Mouse (Mus musculus) WW6 (cell line): ENCODE measurements around the gene Nmnat2.
"Not testable (repeated sequence)": the region's sequence is repeated elsewhere in the genome, so short reads cannot be mapped to it uniquely, and the experiment has no call there.

Experiments used
- DNase-seq: peaks from one replicate; pipeline ENCODE4 v3.0.0-alpha.2; 2013; ENCODE audit warnings: low read depth, low spot score

Gene Nmnat2

DNA sequence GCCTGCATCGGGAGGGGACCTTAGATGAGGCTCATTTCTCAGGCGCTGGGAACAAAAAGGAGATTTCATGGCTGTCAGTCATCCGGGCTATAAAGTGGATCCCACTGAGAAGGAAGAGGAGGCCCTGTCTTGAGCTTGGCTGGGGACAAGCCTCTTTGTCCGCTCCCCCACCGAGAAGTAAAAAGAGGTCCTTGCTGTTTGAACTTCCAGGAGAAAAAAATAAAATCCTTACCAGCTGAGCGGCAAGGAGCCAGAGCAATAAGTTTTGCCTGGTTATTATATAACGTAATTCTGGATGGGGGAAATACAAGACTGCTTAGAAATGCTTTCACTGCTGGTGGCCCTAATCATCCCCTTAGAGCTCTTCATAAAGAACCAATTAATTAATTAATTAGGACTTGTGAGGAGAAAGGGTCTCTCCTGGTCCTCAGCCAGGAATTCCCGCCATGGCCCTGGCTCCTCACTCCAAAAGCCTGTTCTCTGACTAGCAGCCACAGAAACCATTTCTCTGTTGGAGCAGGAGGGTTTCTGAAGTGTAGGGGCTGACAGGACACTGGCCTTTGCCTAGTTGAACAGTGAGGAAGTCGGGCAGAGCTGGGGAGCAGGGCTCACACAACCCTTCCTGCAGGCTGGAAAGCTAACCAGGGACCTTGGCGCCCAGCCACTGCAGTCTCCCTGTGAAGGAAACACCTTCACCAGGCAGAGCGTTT, 99.5 kb downstream of the Nmnat2 start:
- DNase-seq: no peak

DNA sequence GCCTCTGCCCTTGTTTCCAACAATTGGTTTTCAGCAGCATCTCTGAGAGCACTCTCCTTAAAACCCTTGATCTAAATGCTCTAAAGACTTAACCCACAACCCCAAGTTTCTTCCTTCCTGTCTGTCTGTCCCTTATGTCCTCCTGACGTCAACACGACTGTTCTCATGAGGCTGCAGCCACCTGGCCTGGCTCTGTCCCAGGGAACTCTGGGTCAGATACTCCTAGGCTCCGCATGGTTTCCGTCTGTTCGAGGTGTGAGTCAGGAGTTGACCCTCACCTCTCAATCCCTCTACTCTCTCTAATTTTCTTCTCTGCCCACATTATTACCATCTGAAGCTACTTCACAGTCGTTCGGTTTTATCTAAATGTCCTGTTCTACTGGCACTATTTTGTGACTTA, 103.5 kb downstream of the Nmnat2 start:
- DNase-seq: no peak

DNA sequence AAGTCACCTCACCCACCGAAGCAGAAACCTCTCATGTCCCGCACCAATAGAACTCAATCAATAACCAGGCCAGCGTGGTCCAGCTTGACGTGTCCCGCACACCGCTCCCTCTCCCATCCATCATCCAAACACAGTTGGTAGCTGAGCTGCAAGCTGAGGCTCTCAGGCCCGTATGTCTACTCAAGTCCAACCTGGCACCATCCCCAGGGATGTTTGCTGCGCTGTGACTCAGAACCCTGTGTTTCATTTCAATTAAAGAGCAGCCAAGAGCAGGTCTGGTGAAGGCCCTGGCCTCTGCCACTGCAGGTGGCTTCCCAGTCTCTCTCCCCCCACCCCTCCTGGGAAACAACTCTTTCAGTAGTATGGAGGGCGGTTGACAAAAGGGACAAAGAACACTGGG, 104.8 kb downstream of the Nmnat2 start:
- no peak for DNase-seq

DNA sequence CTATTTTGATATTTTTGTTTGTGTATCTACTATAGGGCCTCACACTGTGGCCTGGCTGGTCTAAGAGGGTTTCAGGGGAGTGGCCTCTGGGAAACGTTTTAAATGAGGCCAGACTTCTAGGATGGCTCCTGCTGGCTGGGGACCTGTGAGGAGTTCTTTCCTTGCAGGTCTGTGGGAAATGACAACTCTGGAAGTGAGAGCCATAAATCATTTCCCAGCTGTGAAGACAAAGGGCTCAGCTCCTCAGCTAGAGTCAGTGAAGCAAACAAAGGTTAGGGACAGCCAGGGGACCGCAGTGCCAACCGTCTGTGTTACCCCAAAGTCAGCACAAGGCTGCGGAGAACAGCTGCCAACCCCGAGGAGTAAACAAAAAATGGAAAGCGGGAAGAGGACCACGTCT, 107.8 kb downstream of the Nmnat2 start:
- DNase-seq: no peak

DNA sequence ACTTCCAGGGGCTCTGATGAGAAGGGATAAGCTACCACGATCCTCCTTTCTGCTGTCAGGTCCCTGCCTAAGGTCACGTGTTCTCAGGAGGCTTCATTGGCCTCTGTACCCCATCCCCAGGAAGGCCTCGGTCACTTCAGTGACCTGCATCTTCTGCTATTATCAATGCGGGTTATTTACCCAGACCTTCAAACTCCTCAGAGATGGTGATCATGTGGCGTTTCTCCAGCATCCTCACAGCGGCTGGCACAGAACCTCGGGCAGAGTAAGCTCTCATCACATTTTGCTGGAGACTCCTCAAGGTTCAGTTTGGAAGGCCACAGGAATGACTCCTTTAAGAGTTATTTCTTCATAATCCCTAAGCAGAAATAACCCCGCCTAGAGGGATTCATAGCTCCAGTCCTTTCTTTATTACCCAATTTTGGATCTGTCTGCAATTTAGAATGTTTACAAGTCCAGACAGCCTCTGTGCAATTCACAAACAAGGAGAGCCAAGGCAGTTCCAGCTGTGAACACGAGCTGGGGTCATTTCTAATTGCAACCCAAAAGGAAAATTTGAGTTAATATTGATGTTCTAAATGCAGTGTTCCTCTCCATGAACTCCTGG, 110.1 kb downstream of the Nmnat2 start:
- DNase-seq: no peak

DNA sequence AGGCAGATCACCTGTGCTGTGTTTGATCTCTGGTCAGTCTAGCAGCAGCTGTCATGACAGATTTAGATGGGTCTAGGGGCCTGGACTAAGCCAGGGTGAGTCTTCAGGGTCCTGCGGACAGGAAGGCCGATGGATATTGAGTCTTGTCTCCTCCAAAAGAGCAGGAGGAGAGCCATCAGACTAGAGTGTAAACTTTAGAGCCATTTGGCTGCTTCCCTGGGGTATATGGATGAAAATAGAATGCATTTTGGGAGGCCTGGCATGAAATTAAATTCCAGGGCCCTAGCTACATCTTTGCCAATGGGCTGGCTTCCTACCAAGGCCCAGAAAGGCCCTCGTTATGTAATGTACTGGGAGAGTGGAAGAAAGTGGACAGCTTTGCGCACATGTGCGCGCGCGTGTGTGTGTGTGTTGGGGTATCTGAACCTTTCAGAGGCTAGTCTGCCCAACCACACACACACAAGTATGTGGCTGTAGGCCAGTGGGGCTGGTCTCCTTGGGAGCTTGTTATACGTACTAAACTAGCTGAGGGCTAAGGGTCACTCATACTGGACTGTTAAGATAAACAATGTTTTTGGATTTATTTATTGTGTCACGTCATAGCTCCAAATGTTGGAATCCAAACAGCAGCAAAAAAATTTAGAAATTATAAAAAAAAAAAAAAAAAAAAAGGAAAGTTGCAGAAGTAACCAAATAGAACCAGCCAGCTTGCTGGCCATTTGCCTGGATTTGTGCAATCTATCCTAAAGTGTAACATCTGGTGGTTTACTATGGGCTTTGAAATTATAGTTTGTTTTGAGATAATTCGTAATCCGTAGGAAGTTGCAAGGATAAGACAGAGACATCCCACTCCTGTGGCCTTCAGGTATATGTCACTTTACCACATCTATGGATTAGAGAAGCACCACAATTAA, 110.9 kb downstream of the Nmnat2 start:
- DNase-seq: no peak

DNA sequence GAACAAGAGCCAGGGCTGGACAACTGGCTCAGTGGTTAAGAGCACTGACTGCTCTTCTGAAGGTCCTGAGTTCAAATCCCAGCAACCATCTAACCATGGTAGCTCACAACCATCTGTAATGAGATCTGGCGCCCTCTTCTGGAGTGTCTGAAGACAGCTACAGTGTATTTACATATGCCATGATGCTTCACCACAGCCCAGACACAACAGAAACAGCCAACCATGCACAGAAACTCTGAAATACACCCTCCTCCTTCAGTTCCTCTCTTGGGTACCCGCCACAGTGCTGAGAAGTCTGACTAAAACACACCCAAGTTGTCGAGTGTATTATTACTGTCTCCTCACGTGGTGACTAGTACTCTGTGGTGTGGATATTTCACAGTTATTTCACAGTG, 111.6 kb downstream of the Nmnat2 start:
- DNase-seq: no peak

DNA sequence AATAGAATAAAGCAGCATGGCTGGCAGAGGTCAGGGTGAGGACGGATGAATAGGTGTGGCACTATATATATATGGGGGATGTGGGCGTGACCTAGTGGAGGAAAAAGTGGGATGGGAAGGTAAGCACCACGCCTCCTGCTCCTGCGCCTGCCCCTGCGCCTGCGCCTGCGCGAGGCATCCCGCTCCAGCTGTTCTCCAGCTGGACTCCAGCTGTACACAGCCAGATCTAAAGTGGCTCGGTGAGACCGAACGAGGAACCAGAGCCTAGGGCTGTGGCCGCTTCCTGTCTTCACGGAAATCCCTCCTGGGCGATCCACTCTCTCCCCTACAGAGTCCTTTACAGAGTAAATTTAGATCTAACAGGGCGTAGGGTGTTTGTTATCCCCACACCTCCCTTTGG, 116.8 kb downstream of the Nmnat2 start:
- no peak for DNase-seq

DNA sequence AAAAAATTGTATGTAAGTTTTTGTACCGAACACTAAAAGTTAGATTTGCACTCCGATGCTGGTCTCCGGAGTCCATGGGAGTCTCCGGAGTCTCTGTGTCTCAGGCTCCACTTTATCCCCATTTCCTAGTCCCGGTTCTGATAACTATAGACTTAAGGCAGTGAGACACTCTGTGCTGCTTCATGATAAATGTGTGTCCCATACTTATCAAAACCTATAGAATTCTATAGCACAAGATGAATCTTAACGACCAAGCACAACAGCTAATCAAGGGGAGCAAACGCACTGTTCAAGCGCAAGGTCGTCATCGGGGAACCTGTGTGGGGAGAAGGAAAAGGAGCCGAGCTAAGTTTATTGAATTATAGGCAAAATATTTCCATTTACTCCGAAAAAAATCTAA, 117.2 kb downstream of the Nmnat2 start:
- DNase-seq: no peak

DNA sequence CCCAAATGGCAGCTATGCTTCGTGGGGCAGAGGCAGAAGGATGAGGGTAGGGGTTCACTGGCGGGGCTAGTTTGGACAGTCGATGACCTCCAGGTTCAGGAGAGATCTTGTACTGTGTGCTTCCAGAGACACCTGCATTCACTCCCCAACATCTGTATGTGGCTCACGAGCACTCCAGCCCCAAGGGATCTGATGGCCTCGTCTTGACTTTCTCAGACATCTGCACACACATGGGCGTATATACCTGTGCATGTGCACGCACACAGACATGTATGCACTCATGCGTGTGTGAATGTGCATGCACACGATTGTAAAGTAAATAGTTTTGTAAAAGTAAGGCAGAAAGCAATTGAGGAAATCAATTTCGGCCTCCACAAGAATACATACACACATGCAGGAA, 117.9 kb downstream of the Nmnat2 start:
- DNase-seq: no peak

DNA sequence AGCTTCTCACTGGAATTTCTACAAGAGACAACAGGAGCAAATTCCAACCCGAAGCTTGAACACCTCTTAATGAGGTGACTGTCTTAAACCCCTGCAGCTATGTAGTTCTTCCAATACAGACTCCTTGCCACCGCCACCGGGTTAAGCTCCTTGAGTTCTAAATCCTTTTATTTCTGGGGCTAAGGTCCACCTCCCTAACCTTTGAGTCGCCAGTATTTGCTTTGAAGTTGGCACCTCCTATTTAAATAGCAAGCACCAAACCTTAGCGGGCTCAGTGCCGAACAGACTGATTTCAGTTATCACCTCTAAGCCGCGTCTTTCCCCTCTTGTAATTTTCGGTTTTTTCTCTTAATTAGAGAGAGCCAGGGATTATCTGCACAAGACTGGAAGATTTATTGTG, 118.6 kb downstream of the Nmnat2 start:
- no peak for DNase-seq

DNA sequence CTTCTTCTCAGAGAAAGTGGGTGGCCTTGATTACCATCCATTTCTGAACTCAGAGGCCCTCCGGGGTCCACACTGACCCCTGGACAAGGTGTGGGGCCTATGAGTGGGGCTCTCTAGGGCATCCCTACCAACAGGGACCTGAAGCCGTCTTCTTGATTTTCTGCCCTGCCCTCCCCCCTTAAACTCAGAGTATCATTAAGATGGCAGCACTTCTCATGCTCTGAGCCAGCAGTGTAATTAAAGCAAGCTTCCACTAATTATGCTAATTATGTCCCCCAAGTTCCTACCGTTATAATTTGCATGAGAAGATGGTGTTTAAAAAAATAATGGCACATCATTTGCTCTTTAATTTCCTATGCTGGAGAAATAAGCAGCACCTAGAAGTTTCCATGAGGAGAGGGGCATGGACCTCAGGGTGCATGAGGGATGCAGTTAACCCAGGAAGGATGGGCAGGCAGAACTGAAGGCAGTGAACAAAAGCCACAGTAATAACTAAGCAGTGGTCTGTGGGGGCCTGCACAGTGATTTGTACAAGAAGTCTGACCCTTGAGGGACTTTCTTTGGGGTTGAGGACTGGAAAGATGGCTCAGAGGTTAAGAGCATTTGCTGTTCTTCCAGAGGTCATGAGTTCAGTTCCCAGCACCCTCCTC, 120.4 kb downstream of the Nmnat2 start:
- DNase-seq: no peak

DNA sequence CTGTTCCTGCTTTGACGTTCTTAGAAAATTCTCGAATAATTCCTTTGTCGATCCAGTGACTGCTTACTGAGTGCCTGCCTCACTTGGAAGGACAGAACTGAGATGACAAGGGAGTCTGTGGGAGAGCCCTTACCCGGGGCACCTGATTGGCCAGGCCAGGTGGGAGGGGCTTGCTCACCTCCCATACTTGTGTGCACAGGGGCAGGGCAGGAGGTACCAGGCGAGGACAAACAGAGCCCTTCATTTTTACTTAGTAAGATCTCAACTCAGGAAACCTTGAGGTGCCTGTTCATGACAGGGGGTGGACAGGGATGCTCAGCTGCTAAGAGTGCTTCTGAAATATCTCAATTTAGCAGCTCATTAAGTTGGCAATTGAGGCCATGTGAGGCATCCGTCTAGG, 121.2 kb downstream of the Nmnat2 start:
- DNase-seq: no peak

DNA sequence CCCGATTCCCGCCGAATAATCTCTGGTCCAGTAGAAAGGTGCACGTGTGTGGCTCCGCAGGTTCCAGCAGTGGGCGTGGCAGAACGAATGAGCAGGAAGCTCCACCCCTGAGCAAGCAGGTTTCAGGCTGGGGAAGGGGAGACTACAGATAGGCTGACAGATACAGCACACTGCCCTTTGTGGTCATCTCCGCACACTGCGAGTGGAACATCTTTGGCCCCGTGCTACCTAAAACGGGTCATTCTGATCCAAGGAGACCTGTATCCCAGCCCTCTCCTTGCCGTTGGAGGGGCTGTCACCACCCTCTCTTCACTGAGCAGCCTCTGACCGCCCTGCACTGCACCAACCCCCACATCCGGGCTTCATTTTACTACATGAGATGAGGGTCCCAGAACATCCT, 128.4 kb downstream of the Nmnat2 start:
- not testable (repeated sequence) for DNase-seq

DNA sequence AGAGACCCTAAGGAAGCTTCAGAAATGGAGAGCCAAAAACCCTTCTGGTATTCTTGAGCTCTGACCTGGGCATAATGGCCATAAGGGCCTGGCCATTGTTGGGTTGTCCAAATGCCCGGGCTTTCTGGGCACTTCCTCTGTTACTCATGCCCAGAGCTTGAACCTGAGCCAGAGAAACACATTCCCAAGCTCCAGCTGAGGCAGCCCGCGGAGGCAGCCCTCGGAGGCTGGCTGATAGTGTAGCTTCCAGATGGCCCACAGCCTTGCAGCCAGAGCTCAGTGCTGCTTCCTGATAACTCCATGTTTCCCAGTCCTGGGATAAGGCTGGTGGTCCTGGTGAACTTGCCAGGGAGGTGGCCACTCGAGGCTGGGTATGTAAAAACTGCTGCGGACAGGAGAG, 129.4 kb downstream of the Nmnat2 start:
- no peak for DNase-seq

DNA sequence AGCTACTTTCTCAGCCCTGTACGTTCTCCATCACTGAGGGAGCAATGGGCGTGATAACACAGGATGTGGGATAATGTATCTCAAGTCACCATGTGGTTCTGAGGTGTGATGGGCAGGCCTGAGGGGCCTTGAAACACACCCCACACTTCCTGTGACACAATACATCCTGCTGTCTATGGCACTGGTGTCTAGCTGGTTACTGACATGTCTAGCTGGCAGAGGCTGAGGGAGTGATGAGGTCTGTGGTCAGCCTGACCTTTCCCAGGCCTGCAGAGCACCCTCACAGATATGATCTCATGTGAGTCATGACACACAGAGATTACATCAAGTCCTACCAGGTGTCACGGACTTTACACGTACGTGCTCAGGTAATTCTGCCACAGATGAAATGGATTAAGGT, 130.4 kb downstream of the Nmnat2 start:
- no peak for DNase-seq

DNA sequence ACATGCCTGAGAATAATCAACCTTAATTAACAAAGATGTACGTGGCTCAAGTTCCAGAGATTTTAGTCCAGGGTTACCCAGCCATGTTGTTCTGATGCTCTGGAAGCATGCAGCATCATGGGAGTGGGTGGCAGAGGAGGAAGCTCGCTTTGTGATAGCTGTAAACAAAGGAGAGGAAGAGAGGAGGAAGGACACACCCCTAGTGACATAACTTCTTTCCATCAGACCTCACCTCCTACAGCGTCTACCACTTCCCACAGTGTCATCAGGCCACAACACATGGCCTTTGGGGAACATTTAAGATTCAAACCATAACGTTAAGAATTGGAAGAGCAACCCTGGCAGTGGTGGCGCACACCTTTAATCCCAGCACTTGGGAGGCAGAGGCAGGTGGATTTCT, 133.0 kb downstream of the Nmnat2 start:
- no peak for DNase-seq

DNA sequence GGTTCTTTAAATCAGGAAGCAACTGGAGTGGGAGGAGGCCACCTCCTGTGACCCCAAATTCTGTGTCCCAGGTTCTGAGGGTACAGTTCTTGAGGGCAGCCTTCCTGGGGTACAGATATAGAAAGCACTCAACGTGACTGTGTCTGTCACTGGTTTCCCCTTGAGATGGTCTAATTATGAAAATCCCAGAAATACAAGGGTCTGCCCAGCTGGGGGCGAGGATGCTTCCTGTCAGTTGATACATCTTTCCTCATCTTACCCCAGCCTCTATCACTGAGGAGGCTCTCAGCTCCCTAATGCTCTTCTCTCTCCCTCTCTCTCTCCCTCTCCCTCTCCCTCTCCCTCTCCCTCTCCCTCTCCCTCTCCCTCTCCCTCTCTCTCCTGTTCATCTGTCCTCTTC, 135.3 kb downstream of the Nmnat2 start:
- no peak for DNase-seq

DNA sequence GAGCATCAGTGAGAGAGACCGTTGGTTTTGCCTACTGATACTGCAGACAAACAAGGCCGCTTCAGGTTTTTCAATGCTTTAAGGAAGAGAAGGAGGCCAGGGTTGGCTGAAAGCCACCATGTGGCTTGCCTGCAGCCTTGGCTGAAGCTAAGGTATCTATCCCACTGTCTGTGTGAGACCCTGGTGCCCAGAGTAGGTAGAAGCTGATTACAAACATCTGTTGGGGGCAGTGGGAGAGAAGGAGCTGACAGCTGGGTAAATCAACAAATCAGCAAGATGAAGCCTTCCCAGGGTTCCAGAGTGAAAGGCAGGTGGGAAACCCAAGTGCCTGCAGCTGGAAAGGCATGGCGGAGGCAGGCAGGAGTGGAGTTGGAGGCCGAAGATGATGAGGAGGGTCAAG, 136.0 kb downstream of the Nmnat2 start:
- DNase-seq: no peak

DNA sequence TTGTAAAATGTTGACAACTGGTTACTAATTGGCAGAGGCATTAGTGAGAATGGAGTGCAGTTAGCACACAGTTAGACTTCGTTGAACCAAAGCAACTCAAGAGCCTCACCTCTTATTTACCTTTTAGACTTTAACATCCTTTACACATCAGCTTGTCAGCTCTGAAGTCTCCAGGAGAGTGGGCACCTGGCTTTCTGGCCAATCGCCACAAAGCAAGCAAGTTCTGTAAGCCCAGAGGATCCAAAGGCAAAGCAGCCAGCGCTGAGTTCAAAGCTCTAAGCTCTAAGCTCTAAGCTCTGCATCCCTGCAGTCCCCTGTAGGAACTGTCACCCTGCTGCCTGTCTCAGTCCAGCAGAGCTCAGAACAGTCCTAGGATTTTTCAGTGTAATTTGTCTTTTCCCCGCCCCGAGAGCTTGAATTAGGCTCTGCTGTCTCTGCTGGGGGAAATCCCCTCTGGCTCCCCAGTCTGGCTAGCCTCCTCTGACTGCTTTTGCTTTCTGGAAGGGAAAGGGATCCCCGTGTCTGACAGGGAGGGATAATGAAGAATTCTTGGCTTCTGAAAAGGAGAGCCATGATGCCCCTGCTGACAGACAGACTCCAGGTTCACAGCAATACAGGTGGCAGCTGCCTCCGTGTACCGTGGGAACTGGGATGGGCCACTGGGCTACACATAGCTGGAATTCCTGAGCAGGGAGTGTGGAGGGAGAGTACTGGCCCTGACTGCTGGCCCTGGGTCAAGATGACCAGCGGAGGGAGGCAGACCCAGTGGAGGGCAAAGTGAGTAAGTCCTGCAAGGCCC, 136.8 kb downstream of the Nmnat2 start:
- DNase-seq: no peak

DNA sequence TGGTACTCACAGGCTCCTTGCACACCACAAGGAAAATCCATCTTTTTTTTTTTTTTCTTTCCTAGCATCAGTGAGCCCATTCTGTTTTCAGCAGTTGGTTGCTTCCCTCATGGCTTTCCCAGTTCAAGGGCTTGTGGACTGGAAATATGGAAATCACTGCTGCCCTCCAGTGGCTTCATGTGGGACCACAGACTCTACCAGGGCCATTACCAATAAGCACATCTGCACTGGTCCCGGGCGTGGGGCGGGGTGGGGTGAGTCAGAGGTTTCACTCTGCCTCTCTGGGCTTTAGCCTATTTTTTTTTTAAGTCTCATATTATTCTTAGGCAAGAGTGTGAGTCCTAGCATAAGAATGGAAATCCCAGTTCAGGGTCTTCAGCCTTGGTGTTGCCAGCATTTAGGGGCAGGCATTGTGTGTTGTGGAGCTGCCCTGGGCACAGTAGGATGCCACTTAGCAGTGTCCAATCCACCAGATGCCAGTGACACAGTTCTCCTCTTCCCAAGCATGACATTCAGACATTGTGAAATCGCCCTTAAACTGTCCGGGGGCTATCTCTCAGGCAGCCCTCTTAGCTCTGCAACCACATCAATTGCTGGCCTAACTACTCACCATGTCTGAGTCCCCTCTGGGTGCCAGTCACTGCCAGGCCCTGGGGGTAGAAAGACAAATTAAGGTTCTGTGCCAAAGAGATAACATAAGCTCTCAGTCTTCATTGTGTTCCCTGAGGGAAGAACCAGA, 137.6 kb downstream of the Nmnat2 start:
- DNase-seq: no peak
